Mouse (Mus musculus): ENCODE measurements at regions not wholly inside any gene's neighbourhood (a gene's known extent, or its start where the extent isn't known, plus 50 kb on each side); places are given as distances from the start of the nearest gene placed in this dataset.
"Not testable (repeated sequence)": the region's sequence is repeated elsewhere in the genome, so short reads cannot be mapped to it uniquely, and the experiment has no call there.

GRCm38 (mm10) chr10:91443321-91443720, 262.2 kb upstream of the Tmpo start:
- DNase-seq, result no peak

GRCm38 (mm10) chr10:91440051-91440450, 258.9 kb upstream of the Tmpo start:
- DNase-seq, result no peak

DNA sequence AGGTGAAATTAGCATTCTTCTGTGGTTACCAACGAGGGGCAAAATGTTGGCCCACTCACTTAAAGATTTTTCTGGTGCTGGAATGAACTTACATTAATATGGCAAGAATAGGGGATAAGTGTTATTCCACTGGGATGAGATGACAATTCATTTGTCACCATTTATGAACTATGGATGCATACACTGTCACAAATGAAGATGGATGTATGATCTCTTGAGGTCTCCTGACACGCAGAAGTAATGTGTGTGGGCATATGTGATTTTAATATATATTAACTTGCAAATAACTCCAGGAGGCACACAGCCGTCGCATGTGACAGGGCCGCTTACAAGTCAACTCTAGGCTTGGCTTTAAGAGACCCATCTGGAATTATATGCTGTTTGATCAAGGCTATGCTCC, 256.8 kb upstream of the Tmpo start:
- no peak for DNase-seq

DNA sequence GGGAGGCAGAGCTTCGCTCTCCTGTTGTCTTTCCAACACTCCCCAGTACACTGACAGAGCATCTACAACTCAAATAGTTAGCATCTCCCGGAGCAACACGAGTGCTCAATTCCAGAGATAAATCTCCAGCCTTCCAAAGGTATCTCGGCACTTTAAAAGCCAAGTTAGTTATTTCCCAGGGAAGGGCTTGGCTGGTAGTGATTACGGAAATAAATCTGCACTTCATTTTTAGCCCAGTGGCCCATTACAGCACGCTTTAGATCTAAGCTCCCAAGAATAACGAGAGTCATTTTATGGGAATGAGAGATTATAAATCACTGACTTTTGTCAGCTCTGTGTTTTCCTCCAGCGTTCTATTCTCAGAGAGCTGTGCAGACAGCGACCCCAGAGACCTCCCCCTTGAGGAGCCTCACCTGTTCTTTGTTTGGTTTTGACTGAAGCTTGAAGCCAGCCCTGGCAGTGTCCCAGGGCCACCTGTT, 255.0 kb upstream of the Tmpo start:
- DNase-seq, result no peak

DNA sequence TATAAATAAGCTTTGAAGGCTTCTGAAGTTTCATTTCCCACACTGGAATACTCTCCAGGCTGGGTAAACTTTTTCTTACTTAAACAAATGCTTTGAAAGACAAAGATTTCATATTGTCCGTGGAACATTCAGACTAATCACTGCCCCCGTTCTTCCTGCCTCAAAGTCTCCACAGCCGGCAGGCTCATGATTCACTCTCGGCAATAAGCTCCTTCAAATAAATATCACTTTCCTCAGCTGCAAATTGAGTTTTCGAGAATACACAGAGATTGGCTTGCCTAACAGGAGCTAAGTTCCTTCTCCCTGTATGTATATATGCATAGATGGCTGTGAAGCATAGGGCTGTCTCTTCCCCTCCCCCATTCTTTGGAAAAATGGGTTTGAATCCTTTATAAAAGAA, 249.2 kb upstream of the Tmpo start:
- no peak for DNase-seq

- no peak for DNase-seq
Observed at GRCm38 (mm10) chr10:91426584-91426983, 245.5 kb upstream of the Tmpo start.

- DNase-seq, result not testable (repeated sequence)
Observed at GRCm38 (mm10) chr10:91425625-91426385, 244.7 kb upstream of the Tmpo start.

DNA sequence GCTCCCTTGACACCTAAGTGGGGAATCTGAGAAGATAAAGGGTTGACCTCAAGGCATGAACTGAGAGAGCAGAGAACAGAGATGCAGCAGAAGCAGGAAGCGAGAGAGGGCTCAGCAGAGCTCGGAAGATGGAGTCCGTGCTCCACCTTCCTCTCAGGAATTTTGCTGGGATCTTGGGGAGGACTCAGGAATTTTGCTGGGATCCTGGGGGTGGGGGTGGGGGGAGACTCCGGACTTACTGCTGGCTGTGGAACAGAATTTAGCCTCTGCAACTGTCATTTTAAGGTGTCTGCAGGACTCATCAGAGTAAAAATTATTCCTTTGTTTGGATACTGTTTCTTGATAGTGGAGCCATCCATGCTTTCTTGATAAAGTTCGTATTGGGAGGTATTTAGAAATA, 243.7 kb upstream of the Tmpo start:
- DNase-seq, result no peak

DNA sequence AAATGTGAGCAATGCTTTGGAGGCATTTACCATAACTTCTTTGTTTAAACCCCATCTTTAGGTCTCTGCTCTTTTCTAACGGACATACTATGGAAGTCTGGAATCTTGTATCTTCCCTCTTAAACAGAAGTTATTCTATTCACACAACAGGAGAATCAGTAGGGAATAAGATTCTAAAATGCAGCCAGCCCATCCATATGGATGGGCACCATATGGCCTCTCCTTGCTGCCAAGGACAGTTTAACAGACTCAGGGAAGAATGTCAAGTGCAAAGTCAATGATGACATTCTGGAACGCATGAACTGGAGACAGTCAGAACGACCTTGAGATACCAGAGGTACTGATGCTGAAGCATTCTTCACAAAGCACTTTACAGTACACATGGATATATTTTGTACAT, 206.1 kb upstream of the Tmpo start:
- no peak for DNase-seq

GRCm38 (mm10) chr10:91384372-91384771, 203.3 kb upstream of the Tmpo start:
- DNase-seq, result no peak

- DNase-seq, result no peak
Observed at GRCm38 (mm10) chr10:91376683-91377082, 195.6 kb upstream of the Tmpo start.

DNA sequence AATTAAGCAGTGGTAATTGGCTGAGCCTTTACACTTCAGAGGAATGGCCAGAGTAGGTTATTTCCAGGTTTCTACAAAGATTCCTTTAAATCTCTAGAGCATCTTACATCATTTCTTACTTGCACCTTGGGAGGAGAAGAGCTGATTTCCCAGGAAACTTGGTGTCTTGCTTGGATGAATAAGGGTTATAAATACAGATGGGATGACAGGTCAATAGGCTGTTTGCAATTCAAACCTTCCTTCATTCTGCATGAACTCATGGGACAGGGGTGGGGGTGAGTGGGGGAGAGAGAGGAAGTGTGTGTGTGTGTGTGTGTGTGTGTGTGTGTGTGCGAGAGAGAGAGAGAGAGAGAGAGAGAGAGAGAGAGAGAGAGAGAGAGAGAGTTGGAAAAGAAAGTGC, 186.4 kb upstream of the Tmpo start:
- DNase-seq, result no peak

- no peak for DNase-seq
Observed at GRCm38 (mm10) chr10:91362587-91362986, 181.5 kb upstream of the Tmpo start.

DNA sequence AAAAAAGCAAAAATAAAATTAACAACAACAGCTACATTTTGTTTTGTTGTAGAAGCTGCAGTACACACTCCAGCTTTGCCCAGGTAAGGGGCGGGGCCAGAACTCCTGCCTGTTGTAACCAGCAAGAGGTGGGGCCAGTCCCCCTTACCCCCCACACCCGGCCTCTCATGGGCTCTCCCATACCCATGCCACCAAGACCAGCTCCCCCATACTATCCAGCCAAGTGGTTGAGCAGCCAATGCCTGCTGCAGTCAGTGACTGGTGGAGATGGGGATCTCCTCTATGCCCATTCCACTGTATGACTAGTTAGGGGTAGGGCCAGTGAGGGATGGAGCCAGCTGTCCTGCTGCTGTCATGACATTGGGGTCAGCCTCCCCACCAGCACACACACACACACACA, 180.5 kb upstream of the Tmpo start:
- DNase-seq, result no peak

DNA sequence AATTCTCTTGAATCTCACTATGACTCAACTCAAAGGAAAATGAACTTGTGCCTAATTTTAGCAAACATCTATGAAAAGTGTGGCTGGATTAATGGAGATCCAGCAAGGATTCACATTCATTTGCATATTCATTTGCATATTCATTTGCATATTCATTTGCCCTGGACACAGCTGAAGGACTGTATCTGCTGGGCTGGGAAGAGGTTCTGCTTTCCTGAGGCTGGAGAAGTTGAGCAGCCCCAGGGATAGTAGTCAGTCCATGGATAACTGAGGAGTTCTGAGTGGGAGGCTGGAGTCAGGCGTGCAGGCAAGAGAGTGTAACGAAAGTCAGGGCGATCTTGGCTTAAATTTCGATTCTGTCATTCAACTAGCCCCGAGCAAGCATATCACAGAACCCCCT, 164.3 kb upstream of the Tmpo start:
- no peak for DNase-seq

GRCm38 (mm10) chr10:91342083-91342482, 161.0 kb upstream of the Tmpo start:
- DNase-seq, result no peak

DNA sequence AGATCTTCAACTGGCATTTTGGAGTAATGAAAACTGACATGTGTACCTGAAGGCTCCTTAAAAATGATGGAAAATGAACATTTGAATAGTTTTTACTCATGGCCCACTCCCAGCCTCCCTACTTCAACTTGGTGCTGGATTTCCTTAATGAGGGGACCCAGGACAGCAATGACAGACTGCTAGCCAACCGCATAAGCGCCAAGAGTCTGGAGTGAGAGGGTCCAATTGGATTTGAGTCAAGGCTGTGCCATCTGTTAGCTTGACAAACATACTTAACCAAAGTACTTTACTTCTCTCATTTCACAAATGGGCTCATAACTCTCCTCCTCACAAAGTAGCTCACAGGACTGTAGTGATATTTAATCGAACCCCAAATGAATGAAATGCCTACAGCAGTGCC, 158.2 kb upstream of the Tmpo start:
- no peak for DNase-seq

DNA sequence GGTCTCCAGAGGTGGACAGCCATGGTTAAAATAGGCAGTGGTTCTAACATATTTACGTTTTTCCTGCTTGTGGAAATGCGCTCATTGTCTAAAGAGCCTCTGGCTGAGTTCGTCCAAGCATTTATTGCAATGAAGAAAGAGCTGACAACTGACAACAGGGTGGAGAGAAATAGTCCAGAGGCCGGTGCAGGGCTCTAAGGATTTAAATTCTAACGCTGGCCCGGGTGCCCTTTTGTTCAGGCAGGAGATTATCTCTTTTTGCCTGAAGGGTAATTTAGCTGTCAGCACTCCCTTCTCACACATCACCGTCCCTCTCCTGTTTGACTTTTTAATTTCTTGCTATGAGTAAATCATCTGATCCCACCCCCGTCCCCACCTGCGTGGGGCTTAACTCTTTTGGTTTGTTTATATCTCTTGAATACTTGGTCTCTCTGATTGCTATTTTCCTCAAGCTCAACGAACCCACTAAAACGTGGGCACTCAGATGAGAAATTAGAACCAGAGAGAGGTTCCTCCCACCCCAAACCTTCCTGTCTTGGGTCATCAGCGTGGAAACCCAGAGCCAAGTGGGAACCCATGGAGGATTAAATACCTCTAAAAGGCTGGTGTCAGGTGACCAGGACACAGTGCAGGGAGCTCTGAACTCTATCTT, 145.7 kb upstream of the Tmpo start:
- no peak for DNase-seq

- no peak for DNase-seq
Observed at GRCm38 (mm10) chr10:91326144-91326655, 145.1 kb upstream of the Tmpo start.

DNA sequence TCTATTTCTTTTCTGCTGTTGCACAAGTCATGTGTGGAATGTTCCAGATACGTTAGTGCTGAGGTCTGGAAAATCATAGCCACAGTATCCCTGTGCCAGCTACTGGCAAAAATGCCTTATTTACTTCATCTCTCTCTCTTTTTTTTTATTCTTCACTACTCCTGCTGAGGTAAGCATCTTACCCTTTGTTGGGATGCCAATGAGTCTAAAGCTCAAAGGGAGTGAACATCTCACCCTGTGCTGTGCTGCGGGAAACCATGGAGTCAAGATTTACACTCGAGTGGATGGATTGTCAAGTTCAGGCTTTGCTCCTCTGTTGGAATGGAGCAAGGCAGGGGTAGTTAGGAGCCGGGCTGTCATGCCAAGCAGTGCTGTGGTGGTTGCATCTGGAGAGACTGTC, 140.1 kb upstream of the Tmpo start:
- no peak for DNase-seq

- no peak for DNase-seq
Observed at GRCm38 (mm10) chr10:91319442-91320112, 138.5 kb upstream of the Tmpo start.

DNA sequence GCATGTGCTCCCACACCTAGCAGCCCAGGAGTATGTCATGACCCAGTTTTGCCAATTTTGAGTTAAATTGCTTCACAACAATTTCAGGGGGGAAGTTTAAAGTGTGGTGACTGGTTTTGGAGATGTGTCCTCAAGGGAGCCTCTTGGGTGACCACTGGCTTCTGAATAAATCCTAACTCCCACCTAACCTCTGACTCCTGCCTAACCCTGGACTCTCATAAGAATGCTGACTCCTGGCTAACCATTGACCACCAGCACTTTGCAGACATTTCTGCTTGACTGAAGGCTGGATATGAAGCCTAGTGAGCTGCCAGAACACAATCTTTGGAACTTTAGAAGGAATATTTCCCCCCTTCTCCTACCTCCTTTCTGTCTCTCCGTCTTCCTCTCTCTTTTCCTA, 133.3 kb upstream of the Tmpo start:
- DNase-seq, result no peak

DNA sequence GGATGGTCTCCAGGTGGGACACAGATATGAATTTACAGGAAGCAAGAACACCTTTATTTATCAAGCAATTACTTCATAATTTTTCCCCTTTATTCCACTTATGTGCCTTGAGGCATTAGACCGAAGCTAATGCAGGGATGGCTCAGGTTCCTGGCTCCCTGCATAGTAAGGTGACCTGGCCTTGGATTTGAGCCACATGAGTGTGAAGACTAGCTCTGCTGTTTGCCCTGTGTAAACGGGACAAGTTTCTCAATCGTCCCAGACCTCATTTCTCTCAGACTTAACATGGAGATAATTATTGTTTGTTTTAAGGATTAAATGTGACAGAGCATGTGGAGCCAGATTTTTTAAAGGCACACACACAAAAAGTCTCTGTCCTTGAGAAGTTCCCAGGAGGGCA, 132.2 kb upstream of the Tmpo start:
- peak in 1 of 2 experiments; percentile 17 for DNase-seq

- DNase-seq, result no peak
Observed at GRCm38 (mm10) chr10:91312913-91313312, 131.8 kb upstream of the Tmpo start.
